Mouse (Mus musculus) stomach, postnatal 0 days (tissue): ENCODE results near the gene Adipor2. TPM values are rescaled to one million over a fixed set of nuclear protein-coding genes. Genes with fewer than 3 reads are reported as not detected.

ENCODE experiments used
- ATAC-seq: fragments of 200-750 bp; cut with Nextera tagmentation; 2 replicates; pipeline ENCODE4 v1.8.0; 2017; ENCODE audit not compliant: low FRiP score, low TSS enrichment
- DNase-seq: peaks from one replicate; pipeline ENCODE4 v3.0.0-alpha.2; 2016; ENCODE audit warnings: low spot score
- H3K27ac ChIP-seq: fragments of 300-500 bp; sonication (generic); replicated peaks from 2 replicates; pipeline ENCODE4 v1.5.1; 2014; ENCODE audit warnings: mild to moderate bottlenecking, control low read depth
- H3K27me3 ChIP-seq: fragments of 300-500 bp; sonication (generic); 2 replicates; pipeline ENCODE4 v1.6.1; 2014; ENCODE audit warnings: low read length; ENCODE audit not compliant: control insufficient read depth, insufficient read depth
- H3K36me3 ChIP-seq: fragments of 300-500 bp; sonication (generic); 2 replicates; pipeline ENCODE4 v1.6.1; 2014; ENCODE audit warnings: low read length, mixed read lengths; ENCODE audit not compliant: control insufficient read depth, insufficient read depth
- H3K4me1 ChIP-seq: fragments of 300-500 bp; sonication (generic); replicated peaks from 2 replicates; pipeline ENCODE4 v1.6.1; 2014; ENCODE audit warnings: antibody characterized with exemption; ENCODE audit not compliant: control insufficient read depth, insufficient read depth
- H3K4me2 ChIP-seq: fragments of 300-500 bp; sonication (generic); replicated peaks from 2 replicates; pipeline ENCODE4 v1.6.1; 2014; ENCODE audit warnings: low read depth, mild to moderate bottlenecking, control low read depth, moderate library complexity
- H3K4me3 ChIP-seq: fragments of 300-500 bp; sonication (generic); 2 replicates; pipeline ENCODE4 v1.5.1; 2014; ENCODE audit warnings: low read depth, low read length, control low read depth
- H3K9ac ChIP-seq: fragments of 300-500 bp; sonication (generic); 2 replicates; pipeline ENCODE4 v1.6.1; 2014; ENCODE audit warnings: mild to moderate bottlenecking, low read length, control low read depth, mixed read lengths
- H3K9me3 ChIP-seq: fragments of 300-500 bp; sonication (generic); 2 replicates; pipeline ENCODE4 v1.6.1; 2016; ENCODE audit warnings: low read length; ENCODE audit not compliant: control insufficient read depth
- CTCF ChIP-seq: IDR thresholded peaks from 2 replicates; pipeline ENCODE4 v1.5.1; 2016; ENCODE audit warnings: antibody characterized with exemption, low read depth, mild to moderate bottlenecking, moderate library complexity
- EP300 ChIP-seq: optimal IDR thresholded peaks from 2 replicates; pipeline ENCODE3; 2016; ENCODE audit warnings: antibody characterized with exemption
- WGBS: fragments of 180-500 bp; shearing (Covaris S2); extraction: QIAGEN DNeasy Blood & Tissue Kit; methylation state at CpG from one replicate; pipeline ENCODE4 v1.1.7; 2014; 5-methylcytosine and 5-hydroxymethylcytosine counted together
- polyA plus RNA-seq: library from polyadenylated mRNA; unstranded; fragments of >200 nt; fragmentation: Nextera tagmentation; extraction: Ambion mirVana; gene quantifications from 2 replicates; pipeline ENCODE4 v1.2.1, GENCODE M21; 2015

Adipor2 gene
- polyA plus RNA-seq, 1 experiment from 2014 or later: 90.5 TPM

- ATAC-seq: no peak
- no peak for DNase-seq
- H3K9me3 ChIP-seq: no peaks in the 10 kb centered on the region
- H3K27me3 ChIP-seq: no peaks in the 10 kb centered on the region
- TF ChIP-seq EP300 (no peak), CTCF (no peak)
- H3K4me3 ChIP-seq: no peak overlapping the region
- no peaks in the 10 kb centered on the region for H3K36me3 ChIP-seq
- WGBS: 71% methylated on average over 3 of the region's 3 CpGs
- no peak overlapping the region for H3K9ac ChIP-seq
- no peak overlapping the region for H3K27ac ChIP-seq
- H3K4me1 ChIP-seq: 0 out of 2 replicates have a peak, but pooled peaks cover 2% of the 10 kb centered on the region
- no peak overlapping the region for H3K4me2 ChIP-seq
Observed at GRCm38 (mm10) chr6:119337287-119337686, 80.2 kb downstream of the Adipor2 start.

- Histone ChIP-seq H3K27ac (no peak overlapping the region), H3K27me3 (no peaks in the 10 kb centered on the region), H3K36me3 (no peaks in the 10 kb centered on the region), H3K4me2 (no peak overlapping the region), H3K4me1 (0 out of 2 replicates have a peak, but pooled peaks cover 2% of the 10 kb centered on the region), H3K9me3 (no peaks in the 10 kb centered on the region), H3K9ac (no peak overlapping the region), H3K4me3 (no peak overlapping the region)
- 75% methylated on average over 7 of the region's 7 CpGs for WGBS
- DNase-seq (no peak), ATAC-seq (no peak)
- no peak for TF ChIP-seq CTCF
- TF ChIP-seq EP300: no peak
Observed at GRCm38 (mm10) chr6:119336124-119336523, 81.4 kb downstream of the Adipor2 start.

- 22% methylated on average over 3 of the region's 3 CpGs for WGBS
- Histone ChIP-seq H3K27ac (no peak overlapping the region), H3K9me3 (no peaks in the 10 kb centered on the region), H3K9ac (no peak overlapping the region), H3K4me1 (0 out of 2 replicates have a peak, but pooled peaks cover 4% of the 10 kb centered on the region), H3K27me3 (peaks cover 2% of the 10 kb centered on the region; the same call in 1 of the 2 replicates), H3K4me2 (no peak overlapping the region), H3K36me3 (no peaks in the 10 kb centered on the region), H3K4me3 (no peak overlapping the region)
- no peak for DNase-seq
- no peak for ATAC-seq
- TF ChIP-seq EP300 (no peak), CTCF (no peak)
Observed at GRCm38 (mm10) chr6:119333831-119334230, 83.7 kb downstream of the Adipor2 start.

GRCm38 (mm10) chr6:119333202-119333601, 84.3 kb downstream of the Adipor2 start:
- peak; percentile 92 for ATAC-seq
- no peak for TF ChIP-seq CTCF
- TF ChIP-seq EP300: no peak
- DNase-seq: peak; percentile 63
- H3K4me3 ChIP-seq: no peak overlapping the region
- no peak overlapping the region for H3K9ac ChIP-seq
- WGBS: 4% methylated on average over 3 of the region's 3 CpGs
- H3K4me1 ChIP-seq: 0 out of 2 replicates have a peak, but pooled peaks cover 4% of the 10 kb centered on the region
- peaks cover 2% of the 10 kb centered on the region; the same call in 1 of the 2 replicates for H3K27me3 ChIP-seq
- H3K4me2 ChIP-seq: no peak overlapping the region
- H3K36me3 ChIP-seq: no peaks in the 10 kb centered on the region
- H3K9me3 ChIP-seq: no peaks in the 10 kb centered on the region
- H3K27ac ChIP-seq: no peak overlapping the region

GRCm38 (mm10) chr6:119332111-119332510, 85.4 kb downstream of the Adipor2 start:
- peaks cover 2% of the 10 kb centered on the region; the same call in 1 of the 2 replicates for H3K27me3 ChIP-seq
- no peak overlapping the region for H3K4me2 ChIP-seq
- DNase-seq (no peak), ATAC-seq (no peak)
- H3K27ac ChIP-seq: no peak overlapping the region
- 0 out of 2 replicates have a peak, but pooled peaks cover 4% of the 10 kb centered on the region for H3K4me1 ChIP-seq
- 10% methylated on average over 1 of the region's 1 CpGs for WGBS
- H3K4me3 ChIP-seq: no peak overlapping the region
- no peak for TF ChIP-seq EP300
- no peaks in the 10 kb centered on the region for H3K9me3 ChIP-seq
- H3K36me3 ChIP-seq: no peaks in the 10 kb centered on the region
- no peak overlapping the region for H3K9ac ChIP-seq

GRCm38 (mm10) chr6:119330506-119330905, 87.0 kb downstream of the Adipor2 start, which contains the start of gene Lrtm2:
Gene Lrtm2 (minus strand): TSS chr6:119330766.
- Histone ChIP-seq H3K4me2 (peak within 1 kb of the TSS; percentile 46), H3K4me3 (peak within 1 kb of the TSS; percentile 26), H3K9me3 (no peaks in the 10 kb centered on the region), H3K36me3 (no peaks in the 10 kb centered on the region), H3K9ac (no peak within 1 kb of the TSS), H3K27ac (no peak within 1 kb of the TSS), H3K4me1 (0 out of 2 replicates have a peak, but pooled peaks cover 4% of the 10 kb centered on the region), H3K27me3 (peaks cover 2% of the 10 kb centered on the region; the same call in 1 of the 2 replicates)
- ATAC-seq (no peak), DNase-seq (no peak)
- 2% methylated on average over 29 of the region's 31 CpGs for WGBS
- no peak for TF ChIP-seq EP300
- TF ChIP-seq CTCF: no peak
